Mouse (Mus musculus): Measurements from ENCODE around the gene Nfe2l3.
A peak's percentile ranks its signal among the peaks of the same experiment; 100 is the strongest.
"Not testable (repeated sequence)": the region's sequence is repeated elsewhere in the genome, so short reads cannot be mapped to it uniquely, and the experiment has no call there.

The Nfe2l3 gene

GRCm38 (mm10) chr6:51432535-51433397 is at the start of gene Nfe2l3:
Nfe2l3 (plus strand) TSS chr6:51432670.
- DNase-seq, result peak; percentile 87

GRCm38 (mm10) chr6:51383769-51384755 is 48.4 kb upstream of the Nfe2l3 start:
- DNase-seq, result peak; percentile 84

DNA sequence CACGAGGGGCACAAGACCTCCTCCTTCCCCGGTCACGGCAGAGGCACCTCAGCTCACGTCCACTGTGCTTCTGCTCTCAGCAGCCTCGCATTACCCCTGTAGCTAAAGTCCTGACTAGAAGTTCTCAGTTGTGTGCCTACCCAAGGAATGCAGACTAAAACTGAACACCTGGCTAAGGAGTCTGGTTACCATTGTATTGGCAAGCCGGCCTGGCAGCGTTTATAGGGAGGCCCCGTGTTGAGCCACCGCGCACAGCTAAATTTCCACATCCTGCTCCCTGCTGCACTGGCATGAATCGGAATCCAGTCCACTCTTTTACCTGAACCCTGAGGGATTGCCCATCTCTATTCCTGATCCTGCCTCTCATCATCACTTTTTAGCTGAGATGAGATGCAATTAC is 42.0 kb upstream of the Nfe2l3 start:
- no peak for DNase-seq

- no peak for DNase-seq
Measured at GRCm38 (mm10) chr6:51391816-51392490, 40.5 kb upstream of the Nfe2l3 start.

GRCm38 (mm10) chr6:51393341-51394128 is 38.9 kb upstream of the Nfe2l3 start:
- DNase-seq, result no peak

GRCm38 (mm10) chr6:51394367-51394766 is 38.1 kb upstream of the Nfe2l3 start:
- DNase-seq, result not testable (repeated sequence)

- DNase-seq, result not testable (repeated sequence)
Measured at GRCm38 (mm10) chr6:51394963-51395362, 37.5 kb upstream of the Nfe2l3 start.

DNA sequence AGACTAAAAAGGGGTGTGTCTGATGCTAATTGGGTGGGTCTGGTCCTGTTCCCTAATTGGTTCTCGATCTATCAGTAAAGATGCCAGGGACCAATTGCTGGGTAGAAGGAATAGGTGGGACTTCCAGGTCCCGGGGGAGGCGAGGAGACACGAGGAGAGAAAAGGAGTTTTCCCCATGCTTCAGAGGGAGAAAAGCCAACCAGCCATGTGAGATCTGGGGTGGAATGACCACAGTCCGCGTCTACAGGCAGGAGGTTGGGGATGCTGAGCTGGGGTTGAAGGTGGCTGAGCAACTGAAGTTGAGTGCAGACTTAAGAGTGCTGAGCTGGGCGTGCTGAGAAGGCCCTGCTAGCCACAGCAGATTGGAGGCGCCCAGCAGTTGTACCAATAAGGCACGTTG is 37.0 kb upstream of the Nfe2l3 start:
- DNase-seq, result no peak

- DNase-seq, result peak; percentile 60
Measured at GRCm38 (mm10) chr6:51399113-51399518, 33.4 kb upstream of the Nfe2l3 start.

GRCm38 (mm10) chr6:51401294-51401693 is 31.2 kb upstream of the Nfe2l3 start:
- no peak for DNase-seq

GRCm38 (mm10) chr6:51403598-51403997 is 28.9 kb upstream of the Nfe2l3 start:
- DNase-seq, result no peak

DNA sequence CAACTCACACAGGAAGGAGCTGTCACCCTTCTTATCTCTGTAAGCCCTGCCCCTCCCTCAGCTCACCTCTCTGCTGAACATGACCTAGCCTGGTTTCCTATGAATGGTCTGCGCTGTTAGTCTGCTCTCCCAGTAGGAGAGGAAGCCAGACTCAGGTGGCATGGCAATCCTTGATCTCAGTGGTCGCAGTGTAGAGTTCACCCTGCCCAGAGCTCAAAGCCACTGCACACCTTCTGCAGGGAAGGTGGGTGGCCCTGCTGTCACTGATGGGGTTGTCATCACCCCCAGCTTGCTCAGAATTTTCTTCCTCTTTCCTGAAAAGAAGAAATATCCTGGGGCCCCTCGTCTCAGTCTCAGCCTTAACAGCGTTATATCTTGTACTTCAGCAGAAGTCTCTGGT is 28.0 kb upstream of the Nfe2l3 start:
- DNase-seq, result no peak

- no peak for DNase-seq
Measured at GRCm38 (mm10) chr6:51416433-51416832, 16.0 kb upstream of the Nfe2l3 start.

DNA sequence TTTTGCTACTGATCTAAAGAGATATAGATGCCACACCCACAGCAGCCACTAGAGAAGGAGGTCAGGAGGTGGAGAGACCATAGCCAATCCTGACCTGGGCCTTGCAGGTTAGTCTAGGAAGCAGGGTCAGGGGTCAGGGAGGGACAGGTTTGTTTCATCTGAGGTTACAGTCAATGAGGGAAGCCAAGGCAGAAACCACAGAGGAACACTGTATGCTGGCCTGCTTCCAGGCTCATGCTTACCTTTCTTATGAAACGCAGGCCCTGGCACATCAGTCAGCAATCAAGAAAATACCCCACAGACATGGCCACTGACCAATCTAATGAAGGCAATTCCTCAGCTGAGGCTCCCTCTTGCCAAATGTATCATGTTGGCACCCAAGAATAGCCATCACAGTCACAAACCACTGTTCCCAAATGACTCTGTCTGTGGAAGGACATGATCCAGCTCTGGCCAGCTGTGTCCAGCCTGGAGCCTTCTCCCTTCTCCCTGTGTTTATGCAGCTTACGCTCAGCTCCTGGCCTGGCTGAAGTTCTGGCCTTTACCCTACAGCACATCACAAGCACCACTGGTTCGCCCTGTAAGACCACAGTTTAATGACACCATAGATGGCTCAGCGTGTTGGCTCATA is 15.0 kb upstream of the Nfe2l3 start:
- no peak for DNase-seq

DNA sequence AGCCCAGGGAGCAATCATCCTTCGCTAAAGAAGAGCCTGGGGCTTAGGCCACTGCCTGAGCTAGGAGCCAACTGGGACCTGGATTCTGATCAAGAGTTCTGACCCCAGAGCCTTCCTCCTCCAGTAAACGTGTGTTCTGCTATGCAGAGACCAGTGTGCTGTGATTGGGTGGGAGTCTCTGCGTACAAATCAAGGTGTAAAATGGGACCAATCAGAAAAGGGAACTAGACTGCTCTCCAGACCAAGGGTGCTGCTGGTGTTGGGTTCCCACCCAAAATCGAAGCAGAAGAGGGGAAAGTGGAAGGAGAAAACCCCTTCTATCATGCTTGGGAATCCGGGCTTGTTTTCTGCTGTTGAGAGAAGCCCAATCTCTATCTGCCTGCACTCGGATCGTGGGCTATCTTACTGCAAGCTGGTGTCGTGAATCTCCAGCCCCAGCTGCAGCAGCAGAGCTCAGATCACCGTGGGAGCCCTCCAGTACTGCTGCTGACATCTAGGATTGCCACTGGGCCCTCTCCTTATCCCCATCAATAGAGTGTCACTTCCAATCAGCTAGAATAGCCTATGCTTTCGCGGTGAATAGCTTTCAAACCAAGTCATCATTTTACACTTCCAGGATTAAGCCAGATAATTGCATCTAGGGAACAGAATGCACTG is 8.9 kb upstream of the Nfe2l3 start:
- no peak for DNase-seq

DNA sequence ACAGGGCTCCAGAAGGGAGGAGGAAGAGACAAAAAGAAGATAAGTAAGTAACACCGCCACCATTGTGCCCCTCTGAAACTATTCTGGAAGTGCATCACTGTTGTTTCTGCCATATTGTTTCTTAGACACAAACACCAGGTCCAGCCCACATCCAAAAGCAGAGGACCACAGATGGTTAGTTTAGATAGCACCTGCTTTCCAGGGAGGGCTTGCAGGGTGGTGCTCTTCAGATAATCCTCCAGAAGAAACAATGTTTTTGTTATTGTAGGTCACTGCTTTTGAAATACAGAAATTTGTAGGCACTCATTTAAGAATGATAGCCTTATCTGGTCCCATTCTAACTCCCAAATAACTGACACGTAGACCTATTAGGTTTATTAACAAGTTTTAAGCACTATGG is 7.9 kb upstream of the Nfe2l3 start:
- no peak for DNase-seq

DNA sequence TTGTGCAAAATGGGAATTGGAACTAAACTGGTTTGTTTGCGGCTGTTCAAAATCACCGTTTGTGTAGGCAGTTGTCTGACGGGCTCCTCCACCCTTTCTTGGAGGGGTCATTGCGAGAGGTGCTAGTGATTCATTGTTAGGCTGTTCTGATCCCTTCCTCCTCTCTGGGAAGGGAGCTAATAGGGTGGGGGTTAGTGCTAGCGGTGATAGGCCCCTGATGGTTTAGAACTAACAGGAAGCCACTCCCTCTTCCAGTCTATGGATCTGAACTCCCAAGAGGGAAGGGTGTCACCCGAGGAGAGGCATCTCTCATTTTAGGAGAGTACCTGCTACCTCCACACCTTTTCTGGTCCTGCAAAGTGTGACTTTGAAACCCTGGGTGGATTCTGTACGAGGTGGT is 1.8 kb downstream of the Nfe2l3 start:
- DNase-seq, result no peak

DNA sequence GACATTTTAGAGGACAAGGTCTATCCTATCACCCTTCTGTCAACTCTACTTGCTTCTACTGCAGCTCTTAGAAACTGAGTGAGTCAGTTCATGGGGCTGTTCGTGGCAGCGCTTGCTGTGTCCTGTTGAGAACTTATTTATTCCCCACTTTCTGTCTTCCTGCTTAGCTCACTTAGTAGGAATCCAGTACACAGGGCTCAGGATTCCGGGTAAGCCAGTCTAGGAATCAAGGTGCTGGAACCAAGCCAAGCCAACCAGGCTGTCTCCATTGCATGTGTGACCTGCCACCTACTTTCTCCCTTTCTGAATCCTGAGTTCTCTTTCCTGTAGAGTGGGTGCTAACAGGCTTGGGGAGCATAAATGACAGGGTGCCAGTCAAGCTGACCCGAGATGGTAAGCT is 5.2 kb downstream of the Nfe2l3 start:
- no peak for DNase-seq

GRCm38 (mm10) chr6:51438826-51439330 is 6.4 kb downstream of the Nfe2l3 start:
- DNase-seq, result no peak

- no peak for DNase-seq
Measured at GRCm38 (mm10) chr6:51442191-51442835, 9.8 kb downstream of the Nfe2l3 start.

Data from liver (tissue).